Mouse (Mus musculus): ENCODE measurements around the gene Dpp8. TPM values are rescaled to one million over a fixed set of nuclear protein-coding genes. Genes with fewer than 3 reads are reported as not detected.
A peak's percentile ranks its signal among the peaks of the same experiment; 100 is the strongest.
"Not testable (repeated sequence)": the region's sequence is repeated elsewhere in the genome, so short reads cannot be mapped to it uniquely, and the experiment has no call there.

Dpp8 gene
- total RNA-seq, 2 experiments from 2014 or later = 95.9 to 112 TPM

GRCm38 (mm10) chr9:65028313-65028712 lies 3.9 kb upstream of the Dpp8 start:
- no peak for TF ChIP-seq CTCF (IDR thresholded peaks at IDR 0.05)
- H3K27ac ChIP-seq = no peak overlapping the region

GRCm38 (mm10) chr9:65031355-65031754 lies 859 bp upstream of the Dpp8 start:
- not testable (repeated sequence) for H3K27ac ChIP-seq, H3K4me3 ChIP-seq, DNase-seq
- intact Hi-C loops (cut with DNase I) = loop anchor here (5.0 kb wide), 1 partner anchor 86 kb away; no protein-coding TSS in a partner anchor

More at GRCm38 (mm10) chr9:65028313-65028712, 3.9 kb upstream of the Dpp8 start:
- no peak overlapping the region for H3K4me3 ChIP-seq
- intact Hi-C loops (cut with DNase I) = loop anchor here (5.0 kb wide), 1 partner anchor 154 kb away; no protein-coding TSS in a partner anchor
- no peak for DNase-seq

GRCm38 (mm10) chr9:65031894-65032268 lies 333 bp upstream of the Dpp8 start:
- Histone ChIP-seq H3K27ac (peak overlapping the region; percentile 98), H3K4me3 (peak overlapping the region; percentile 99)
- no peak for TF ChIP-seq CTCF (IDR thresholded peaks at IDR 0.05)
- no peak for DNase-seq
- intact Hi-C loops (cut with DNase I) = loop anchor here (5.0 kb wide), 1 partner anchor 85 kb away; no protein-coding TSS in a partner anchor

GRCm38 (mm10) chr9:65036456-65036855 lies 4.2 kb downstream of the Dpp8 start:
- TF ChIP-seq CTCF (IDR thresholded peaks at IDR 0.05) = no peak
- intact Hi-C loops (cut with DNase I) = no loop called here
- peak overlapping the region; percentile 23; the same call in 1 of the 2 replicates for H3K4me3 ChIP-seq
- peak overlapping the region; percentile 73 for H3K27ac ChIP-seq
- DNase-seq = peak; percentile 65

- Histone ChIP-seq H3K4me3 (peak overlapping the region; percentile 23; the same call in 1 of the 2 replicates), H3K27ac (peak overlapping the region; percentile 73)
- no peak for DNase-seq
- intact Hi-C loops (cut with DNase I) = no loop called here
- no peak for TF ChIP-seq CTCF (IDR thresholded peaks at IDR 0.05)
Measured at GRCm38 (mm10) chr9:65036861-65037260, 4.6 kb downstream of the Dpp8 start.

GRCm38 (mm10) chr9:65041430-65041829 lies 9.2 kb downstream of the Dpp8 start:
- intact Hi-C loops (cut with DNase I) = no loop called here
- H3K27ac ChIP-seq = no peak overlapping the region
- DNase-seq = no peak
- H3K4me3 ChIP-seq = no peak overlapping the region
- peak; percentile 39; the same call in 1 of the 2 replicates for TF ChIP-seq CTCF (IDR thresholded peaks at IDR 0.05)

- no peak overlapping the region for H3K4me3 ChIP-seq
- no peak overlapping the region for H3K27ac ChIP-seq
- intact Hi-C loops (cut with DNase I) = no loop called here
- no peak for DNase-seq
- no peak for TF ChIP-seq CTCF (IDR thresholded peaks at IDR 0.05)
Measured at GRCm38 (mm10) chr9:65046993-65047392, 14.8 kb downstream of the Dpp8 start.

- Histone ChIP-seq H3K27ac (peak overlapping the region; percentile 88), H3K4me3 (no peak overlapping the region; the same call in 1 of the 2 replicates)
- TF ChIP-seq CTCF (IDR thresholded peaks at IDR 0.05) = no peak
- intact Hi-C loops (cut with DNase I) = loop anchor here (2.0 kb wide), 1 partner anchor 27 kb away; no protein-coding TSS in a partner anchor
- no peak for DNase-seq
Measured at GRCm38 (mm10) chr9:65049422-65049821, 17.2 kb downstream of the Dpp8 start.

GRCm38 (mm10) chr9:65050981-65051380 lies 18.8 kb downstream of the Dpp8 start:
- no peak overlapping the region for H3K4me3 ChIP-seq
- intact Hi-C loops (cut with DNase I) = no loop called here
- H3K27ac ChIP-seq = no peak overlapping the region
- no peak for TF ChIP-seq CTCF (IDR thresholded peaks at IDR 0.05)
- no peak for DNase-seq

GRCm38 (mm10) chr9:65064251-65064650 lies 32.0 kb downstream of the Dpp8 start:
- intact Hi-C loops (cut with DNase I) = no loop called here
- H3K27ac ChIP-seq = no peak overlapping the region
- TF ChIP-seq CTCF (IDR thresholded peaks at IDR 0.05) = no peak
- DNase-seq = no peak
- H3K4me3 ChIP-seq = no peak overlapping the region

GRCm38 (mm10) chr9:65070587-65070986 lies 38.4 kb downstream of the Dpp8 start:
- Histone ChIP-seq H3K27ac (no peak overlapping the region), H3K4me3 (no peak overlapping the region)
- DNase-seq = no peak
- intact Hi-C loops (cut with DNase I) = no loop called here
- TF ChIP-seq CTCF (IDR thresholded peaks at IDR 0.05) = no peak

GRCm38 (mm10) chr9:65073555-65073954 lies 41.3 kb downstream of the Dpp8 start:
- DNase-seq = no peak
- intact Hi-C loops (cut with DNase I) = no loop called here

GRCm38 (mm10) chr9:65074251-65074650 lies 42.0 kb downstream of the Dpp8 start:
- Histone ChIP-seq H3K4me3 (no peak overlapping the region), H3K27ac (peak overlapping the region; percentile 87)
- intact Hi-C loops (cut with DNase I) = no loop called here
- DNase-seq = no peak
- TF ChIP-seq CTCF (IDR thresholded peaks at IDR 0.05) = no peak

More at GRCm38 (mm10) chr9:65073555-65073954, 41.3 kb downstream of the Dpp8 start:
- no peak for TF ChIP-seq CTCF (IDR thresholded peaks at IDR 0.05)
- no peak overlapping the region for H3K4me3 ChIP-seq
- H3K27ac ChIP-seq = no peak overlapping the region

GRCm38 (mm10) chr9:65074855-65075493 lies 42.8 kb downstream of the Dpp8 start:
- H3K27ac ChIP-seq = peak overlapping the region; percentile 87
- intact Hi-C loops (cut with DNase I) = loop anchor here (5.0 kb wide), 1 partner anchor 47 kb away; no protein-coding TSS in a partner anchor
- no peak for TF ChIP-seq CTCF (IDR thresholded peaks at IDR 0.05)
- H3K4me3 ChIP-seq = no peak overlapping the region
- peak; percentile 21 for DNase-seq

Measured in gastrocnemius, adult 2 months (tissue).